Mouse (Mus musculus) A20 (cell line): ENCODE measurements around the gene Kcnq5.

Experiments
- DNase-seq: peaks from one replicate; pipeline ENCODE4 v3.0.0-alpha.2; 2011; ENCODE audit warnings: low read depth, low spot score

Gene Kcnq5

DNA sequence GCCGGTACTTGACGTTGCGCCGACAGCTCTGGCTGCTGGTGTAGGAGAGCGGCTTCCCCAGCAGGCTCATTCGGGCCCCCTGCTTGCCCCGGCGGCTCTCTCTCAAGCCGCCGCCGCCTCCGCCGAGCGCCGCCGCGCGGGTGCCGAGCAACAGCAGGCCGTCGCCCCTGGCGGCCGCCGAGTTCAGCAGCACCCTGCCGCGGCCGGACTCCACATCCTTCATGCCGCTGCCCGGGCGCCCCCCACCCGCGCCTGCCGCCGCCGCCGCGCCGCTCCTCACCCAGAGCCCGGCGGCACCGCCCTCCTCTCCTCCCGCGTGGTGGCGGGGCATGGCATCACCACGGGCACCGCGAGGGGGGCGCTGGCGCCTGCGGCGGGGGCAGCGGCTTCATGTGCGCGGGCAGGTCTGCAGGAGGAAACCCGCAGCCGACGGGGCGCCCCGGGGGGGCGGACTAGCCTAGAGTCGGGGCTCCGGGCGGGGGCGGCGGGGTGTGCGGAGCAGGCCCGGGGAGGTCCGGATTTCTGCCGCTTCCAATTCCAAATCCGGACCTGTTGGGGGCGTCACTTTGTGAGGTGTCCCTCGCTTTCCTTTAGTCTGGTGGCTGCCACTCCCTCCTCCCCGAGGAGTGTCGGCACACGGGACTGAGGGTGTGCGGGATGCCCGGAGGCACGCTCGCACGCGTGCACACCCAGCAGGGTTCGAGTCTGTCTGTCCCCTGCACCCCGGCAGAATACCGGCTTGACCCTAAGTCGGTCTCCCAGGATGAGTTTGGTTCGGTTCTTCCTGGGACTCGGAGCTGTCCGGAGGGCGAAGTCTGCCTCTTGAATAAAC is at the start of gene Kcnq5:
Kcnq5 (minus strand) TSS at position 692 of the 832 bp plus-strand sequence.
- peak; percentile 87 for DNase-seq

GRCm38 (mm10) chr1:21979755-21980154 is 18.0 kb upstream of the Kcnq5 start:
- DNase-seq = no peak

DNA sequence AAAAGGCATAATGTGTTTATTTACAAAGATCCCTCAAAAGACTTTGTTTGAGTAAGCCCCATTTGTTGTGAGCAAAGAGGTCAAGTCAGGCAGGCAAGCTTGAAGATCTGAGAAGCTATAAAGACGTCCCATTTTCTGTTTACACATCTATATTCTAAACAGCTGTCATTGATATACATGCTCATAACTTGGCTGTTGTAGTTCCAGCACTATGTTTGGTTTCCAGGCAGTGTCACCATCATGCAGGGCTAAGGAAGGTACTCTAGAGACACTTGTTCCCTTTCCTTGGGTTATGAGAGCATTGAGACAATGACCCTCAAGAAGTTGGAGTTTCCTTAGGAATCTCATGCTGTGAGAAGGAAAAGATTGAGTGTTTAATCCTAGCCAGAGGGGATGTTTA is 17.6 kb upstream of the Kcnq5 start:
- DNase-seq = no peak

DNA sequence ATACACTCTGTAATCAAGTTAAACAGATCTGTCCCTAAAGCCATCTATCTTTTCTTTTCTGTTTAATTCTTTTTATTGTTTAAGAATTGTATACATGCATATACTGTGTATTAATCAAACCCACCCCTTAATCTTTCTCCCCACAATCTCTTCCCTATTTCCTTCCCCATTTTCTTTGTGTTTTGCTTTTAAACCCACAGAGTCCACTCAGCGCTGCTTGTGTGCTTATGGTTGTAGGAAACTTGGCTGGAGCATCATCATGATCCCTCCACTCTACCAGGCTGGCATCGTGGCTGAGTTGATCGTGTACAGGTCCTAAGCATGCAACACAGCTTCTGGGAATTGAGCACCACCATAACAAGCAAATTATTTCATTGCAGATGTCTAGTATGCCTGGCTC is 12.3 kb upstream of the Kcnq5 start:
- no peak for DNase-seq

DNA sequence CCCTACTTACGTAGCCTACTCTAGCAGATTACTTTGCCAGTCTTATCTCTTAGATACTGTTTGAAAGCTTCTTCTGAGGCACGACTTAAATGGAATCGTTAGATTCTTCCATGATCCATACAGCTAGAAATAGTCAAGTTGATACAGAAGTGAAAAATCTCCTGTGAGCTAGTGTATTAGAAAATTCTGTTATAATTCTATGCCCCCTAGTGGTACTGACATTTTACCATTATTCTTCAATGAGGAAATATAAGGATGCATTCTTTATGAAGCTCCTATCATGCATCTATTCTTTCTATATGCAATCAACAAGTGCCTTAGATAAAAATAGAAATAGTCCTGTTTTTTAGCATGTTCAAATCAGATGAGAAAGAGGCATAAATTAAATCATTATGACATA is 5.4 kb upstream of the Kcnq5 start:
- DNase-seq = peak; percentile 41

- peak; percentile 87 for DNase-seq
Observed at GRCm38 (mm10) chr1:21962896-21963864, 1.4 kb upstream of the Kcnq5 start.

DNA sequence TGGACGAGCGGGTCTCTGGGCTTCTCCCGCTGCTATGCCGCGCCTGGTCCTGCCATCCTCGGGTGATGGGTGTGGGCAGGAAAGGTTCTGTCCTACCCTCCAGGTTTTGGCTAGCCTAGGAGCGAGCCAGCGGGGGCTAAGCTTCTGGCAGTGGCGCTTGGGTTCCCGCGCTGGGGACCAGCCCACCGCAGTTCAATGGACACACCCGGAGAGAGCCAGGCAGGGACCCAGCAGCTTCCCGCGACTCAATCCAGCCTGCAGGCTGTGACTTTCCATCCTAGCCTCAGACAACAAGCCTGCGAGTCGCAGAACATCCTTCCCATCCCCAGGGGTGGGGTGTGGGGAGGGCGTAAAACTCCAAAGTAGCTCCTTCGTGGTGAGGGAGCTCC is 335 bp upstream of the Kcnq5 start:
- DNase-seq = peak; percentile 71

GRCm38 (mm10) chr1:21960421-21961250 is 1.1 kb downstream of the Kcnq5 start:
- peak; percentile 92 for DNase-seq

GRCm38 (mm10) chr1:21959648-21960285 is 2.0 kb downstream of the Kcnq5 start:
- DNase-seq = peak; percentile 82

DNA sequence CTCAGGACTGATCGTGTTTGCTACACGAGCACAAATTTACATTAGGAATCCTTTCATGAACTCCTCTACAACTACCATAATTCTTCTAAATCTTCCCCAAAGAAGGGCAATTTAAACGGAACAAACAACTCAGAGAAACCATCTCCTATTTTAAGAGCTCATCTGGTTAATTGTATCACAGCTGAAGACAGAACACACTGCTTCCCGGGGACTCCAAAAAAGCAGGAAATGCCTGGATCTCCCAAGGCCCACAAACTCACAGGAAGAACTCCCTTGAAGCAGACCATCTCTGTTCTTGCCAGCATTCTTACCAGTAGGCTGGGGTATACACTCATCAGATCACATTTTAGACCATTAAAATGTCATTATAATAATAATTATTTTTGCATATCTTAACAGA is 3.7 kb downstream of the Kcnq5 start:
- DNase-seq = no peak

DNA sequence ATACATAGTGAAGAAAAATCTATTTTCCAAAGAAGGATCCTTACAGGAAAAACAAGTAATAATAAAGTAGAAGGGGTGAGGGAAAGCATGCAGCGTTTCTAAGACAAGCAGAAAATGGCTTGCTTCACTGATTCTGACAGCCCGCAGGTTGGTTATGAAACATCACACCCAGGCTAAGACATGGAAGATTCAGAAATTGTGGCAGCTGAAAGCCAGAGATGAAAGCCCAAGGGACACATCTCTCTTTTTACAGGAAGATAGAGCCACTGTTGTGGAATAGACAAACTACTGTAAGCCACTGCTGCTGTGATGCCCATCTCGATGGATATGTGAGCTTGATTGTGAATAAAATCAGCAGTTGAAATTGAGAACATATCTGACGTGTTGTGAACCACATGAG is 20.9 kb downstream of the Kcnq5 start:
- no peak for DNase-seq

GRCm38 (mm10) chr1:21927182-21927581 is 34.6 kb downstream of the Kcnq5 start:
- DNase-seq = no peak

DNA sequence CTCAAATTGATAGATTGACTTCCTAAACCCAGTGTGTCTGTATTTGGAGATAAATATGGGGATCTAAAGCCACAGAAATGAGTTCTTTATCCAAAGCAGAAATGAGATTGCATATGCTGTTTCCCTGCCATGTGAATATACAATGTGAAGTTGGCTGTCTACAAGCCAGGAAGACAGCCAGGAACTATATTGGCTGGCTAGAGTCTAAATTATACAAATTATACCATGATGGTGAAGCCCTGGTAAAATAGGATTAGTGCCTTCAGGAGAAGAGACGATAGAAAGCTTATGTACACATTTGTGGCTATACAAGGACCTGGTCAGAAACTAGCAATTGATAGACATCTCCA is 38.5 kb downstream of the Kcnq5 start:
- DNase-seq = no peak

DNA sequence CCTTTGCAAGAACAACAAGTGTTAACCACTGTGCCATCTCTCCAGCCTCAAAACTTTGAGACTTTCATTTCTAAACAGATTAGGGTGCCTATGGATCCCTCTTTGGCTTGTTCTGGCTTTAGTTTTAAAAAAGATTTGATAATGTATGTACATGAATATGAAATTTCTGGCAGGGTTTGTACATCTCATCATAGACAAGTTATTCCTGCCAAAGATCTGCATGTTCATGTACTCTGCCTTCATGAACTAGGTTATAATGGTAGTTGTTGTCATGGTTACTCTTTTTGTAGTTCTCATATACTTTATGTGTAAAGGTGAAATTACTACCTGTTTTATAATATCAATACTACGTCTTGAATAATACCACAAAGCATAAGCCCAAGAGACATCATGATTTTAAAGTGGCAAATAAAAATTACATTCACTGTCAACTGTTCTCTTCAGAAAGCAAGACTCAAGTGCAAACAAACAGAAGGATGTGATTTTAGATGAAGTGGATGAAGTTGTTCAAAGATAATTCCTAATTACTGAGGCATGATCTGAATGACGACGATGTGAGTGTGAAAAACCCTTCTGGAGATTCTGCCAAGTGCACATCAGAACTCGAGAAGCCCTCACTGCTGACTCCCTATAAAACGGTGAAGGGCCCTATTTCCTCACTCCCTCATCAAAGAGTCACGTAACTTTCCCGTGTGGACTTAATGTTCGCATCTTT is 39.0 kb downstream of the Kcnq5 start:
- no peak for DNase-seq

GRCm38 (mm10) chr1:21919276-21919675 is 42.5 kb downstream of the Kcnq5 start:
- DNase-seq = no peak

- DNase-seq = no peak
Observed at GRCm38 (mm10) chr1:21896067-21896719, 65.5 kb downstream of the Kcnq5 start.

GRCm38 (mm10) chr1:21883747-21884146 is 78.0 kb downstream of the Kcnq5 start:
- no peak for DNase-seq

DNA sequence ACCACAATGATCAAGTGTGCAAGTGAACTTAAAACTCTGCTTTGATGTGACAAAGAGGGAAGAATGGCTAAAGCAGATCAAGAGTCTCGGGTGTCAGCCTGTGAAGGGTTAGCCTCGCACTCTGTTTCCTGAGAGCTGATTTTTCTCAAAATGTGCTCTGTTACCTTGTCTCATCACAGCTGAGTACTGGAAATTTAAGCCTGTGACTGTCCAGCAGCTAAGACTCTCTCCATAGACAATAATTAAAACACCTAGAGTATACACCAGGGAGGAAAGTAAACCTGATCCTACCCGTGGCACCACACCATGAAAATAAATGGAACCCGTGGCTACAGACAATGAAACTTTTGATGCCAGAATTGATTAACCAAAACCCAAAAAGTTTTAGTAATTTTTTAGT is 90.9 kb downstream of the Kcnq5 start:
- no peak for DNase-seq

- DNase-seq = no peak
Observed at GRCm38 (mm10) chr1:21868484-21868883, 93.3 kb downstream of the Kcnq5 start.

- DNase-seq = peak; percentile 23
Observed at GRCm38 (mm10) chr1:21856399-21856798, 105.3 kb downstream of the Kcnq5 start.
